Mouse (Mus musculus) fibroblast of lung, adult 2 months (primary cell): ENCODE results near the gene Ints1.
"Not testable (repeated sequence)": the region's sequence is repeated elsewhere in the genome, so short reads cannot be mapped to it uniquely, and the experiment has no call there.

Experiments used
- DNase-seq: peaks from one replicate; pipeline ENCODE4 v3.0.0-alpha.2; 2011; ENCODE audit warnings: low read depth

Ints1 gene

DNA sequence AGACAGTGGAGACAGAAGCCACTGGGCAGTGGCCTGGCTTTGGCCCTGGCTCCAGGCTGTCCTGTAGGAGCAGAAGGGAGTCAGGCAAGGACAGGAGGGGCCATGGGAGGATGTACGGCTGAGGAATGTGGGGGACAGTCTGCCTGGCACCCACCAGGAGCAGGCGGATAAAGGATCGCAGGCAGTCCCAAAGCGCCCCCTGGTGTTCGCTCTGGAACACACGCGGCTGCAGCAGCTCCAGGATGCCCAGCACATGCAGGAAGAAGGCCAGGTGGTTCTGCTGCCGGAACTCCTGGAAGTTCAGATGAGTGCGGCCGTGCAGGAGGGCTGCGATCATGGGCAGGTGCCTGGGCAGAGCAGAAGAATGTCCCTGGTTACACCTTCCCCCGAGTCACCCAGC is 20.7 kb downstream of the Ints1 start:
- no peak for DNase-seq

DNA sequence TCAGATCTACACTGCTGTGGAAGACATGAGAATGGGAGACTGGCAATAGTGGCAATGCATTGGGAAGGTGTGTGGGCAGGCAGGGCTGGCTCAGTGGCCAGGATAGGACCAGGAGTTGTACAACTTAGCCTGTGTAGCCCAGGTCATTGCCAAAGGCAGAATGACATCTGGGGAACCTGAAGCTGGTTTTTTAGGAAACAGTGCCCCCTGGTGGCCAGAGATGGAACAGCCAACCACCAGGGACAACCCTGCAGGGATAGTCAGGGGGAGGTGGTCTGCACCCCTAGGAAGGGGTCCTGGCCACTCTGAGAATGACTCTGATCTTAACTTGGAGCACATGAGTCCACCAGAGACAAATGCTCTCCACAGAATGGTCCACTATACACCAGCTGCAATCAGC is 24.9 kb downstream of the Ints1 start:
- no peak for DNase-seq

DNA sequence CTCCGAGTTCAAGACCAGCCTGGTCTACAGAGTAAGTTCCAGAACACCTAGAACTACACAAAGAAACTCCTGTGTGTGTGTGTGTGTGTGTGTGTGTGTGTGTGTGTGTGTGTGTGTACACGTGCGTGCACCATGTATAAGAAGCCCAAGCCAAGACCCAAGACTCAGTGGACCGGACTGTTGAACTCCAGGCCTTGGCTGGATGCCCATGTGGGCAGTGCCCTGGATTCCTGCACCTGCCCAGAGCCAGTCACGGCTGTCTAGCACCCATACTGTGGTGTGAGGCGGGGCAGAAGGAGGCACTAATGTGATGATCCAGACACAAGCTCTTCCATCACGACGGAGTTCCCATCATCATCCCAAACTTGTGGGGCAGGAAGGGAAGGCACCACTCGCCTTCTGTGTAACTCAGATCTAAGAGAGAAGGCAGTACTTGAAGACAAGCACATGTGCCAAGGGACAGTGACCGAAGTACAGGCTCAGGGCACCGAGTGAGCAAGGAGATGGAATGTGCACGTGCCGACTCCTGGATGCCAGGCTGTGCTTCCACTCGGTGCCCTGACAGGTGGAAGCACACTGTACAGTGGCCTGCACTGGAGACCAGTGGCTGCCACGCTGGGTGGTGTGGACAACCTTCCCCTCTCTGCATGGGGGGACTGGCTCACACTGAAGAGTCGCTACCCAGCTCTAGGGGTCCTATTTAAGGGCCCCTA is 25.9 kb downstream of the Ints1 start:
- no peak for DNase-seq

DNA sequence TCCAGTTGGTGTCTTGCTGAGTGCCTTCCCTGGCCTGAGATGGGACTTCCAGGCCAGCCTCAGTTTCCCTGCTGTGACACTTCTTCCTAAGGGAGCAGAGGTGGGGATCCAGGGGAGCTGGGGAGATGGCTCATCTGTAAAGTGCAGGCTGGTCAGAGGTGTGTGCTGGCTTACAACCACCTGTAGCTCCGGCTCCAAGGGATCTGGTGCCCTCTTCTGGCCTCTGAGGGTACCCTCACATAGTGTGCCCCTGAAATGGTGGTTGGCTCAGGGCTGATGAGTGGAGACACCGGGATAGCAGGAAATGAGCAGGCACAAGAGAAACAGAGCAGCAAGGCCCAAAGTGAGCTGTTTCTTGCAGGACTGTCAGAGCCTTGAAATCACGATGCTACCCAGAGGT is 29.7 kb downstream of the Ints1 start:
- no peak for DNase-seq

DNA sequence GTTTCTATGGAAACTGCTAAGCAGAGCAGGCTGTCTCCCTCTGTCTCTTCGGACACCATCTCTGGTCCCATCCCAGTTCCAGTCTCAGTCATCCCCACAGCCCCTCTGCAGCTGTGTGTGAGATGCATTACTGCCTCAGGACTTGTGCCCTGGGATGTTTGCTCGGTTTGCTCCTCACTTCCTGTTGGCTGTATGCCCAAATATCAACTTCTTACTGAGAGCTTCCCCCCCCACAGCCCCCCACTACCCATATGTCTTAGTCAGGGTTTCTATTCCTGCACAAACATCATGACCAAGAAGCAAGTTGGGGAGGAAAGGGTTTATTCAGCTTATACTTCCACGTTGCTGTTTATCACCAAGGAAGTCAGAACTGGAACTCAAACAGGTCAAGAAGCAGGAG is 32.8 kb downstream of the Ints1 start:
- DNase-seq: not testable (repeated sequence)

DNA sequence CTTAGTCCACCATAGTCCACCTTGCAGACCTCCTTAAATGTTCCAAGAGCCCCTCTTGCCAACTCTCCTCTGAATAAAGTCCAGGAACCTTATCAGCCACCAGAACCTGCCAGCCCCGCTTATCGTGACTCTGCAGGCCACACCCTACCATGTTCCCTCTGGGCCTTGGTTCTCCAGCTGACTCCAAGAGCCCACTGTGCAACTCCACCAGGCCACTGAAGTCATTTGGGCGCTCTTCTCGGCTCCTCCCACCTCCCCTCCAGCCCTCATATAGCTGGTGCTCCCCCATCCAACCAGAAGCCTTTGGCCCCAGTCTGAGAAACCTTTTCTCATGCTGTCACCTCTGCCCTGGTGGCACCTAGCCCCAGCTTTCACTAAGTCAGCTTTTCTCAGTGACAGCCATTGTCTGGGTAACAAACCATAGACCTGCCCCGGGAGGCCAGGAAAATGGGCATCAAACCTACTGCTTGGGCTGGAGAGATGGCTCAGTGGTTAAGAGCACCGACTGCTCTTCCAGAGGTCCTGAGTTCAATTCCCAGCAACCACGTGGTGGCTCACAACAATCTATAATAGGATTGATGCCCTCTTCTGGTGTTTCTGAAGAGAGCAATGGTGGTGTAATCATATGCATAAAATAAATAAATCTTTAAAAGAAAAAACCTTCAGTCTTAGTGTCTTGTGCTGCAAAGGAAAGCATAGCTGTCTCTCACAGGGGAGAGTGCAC is 36.7 kb downstream of the Ints1 start:
- DNase-seq: no peak

DNA sequence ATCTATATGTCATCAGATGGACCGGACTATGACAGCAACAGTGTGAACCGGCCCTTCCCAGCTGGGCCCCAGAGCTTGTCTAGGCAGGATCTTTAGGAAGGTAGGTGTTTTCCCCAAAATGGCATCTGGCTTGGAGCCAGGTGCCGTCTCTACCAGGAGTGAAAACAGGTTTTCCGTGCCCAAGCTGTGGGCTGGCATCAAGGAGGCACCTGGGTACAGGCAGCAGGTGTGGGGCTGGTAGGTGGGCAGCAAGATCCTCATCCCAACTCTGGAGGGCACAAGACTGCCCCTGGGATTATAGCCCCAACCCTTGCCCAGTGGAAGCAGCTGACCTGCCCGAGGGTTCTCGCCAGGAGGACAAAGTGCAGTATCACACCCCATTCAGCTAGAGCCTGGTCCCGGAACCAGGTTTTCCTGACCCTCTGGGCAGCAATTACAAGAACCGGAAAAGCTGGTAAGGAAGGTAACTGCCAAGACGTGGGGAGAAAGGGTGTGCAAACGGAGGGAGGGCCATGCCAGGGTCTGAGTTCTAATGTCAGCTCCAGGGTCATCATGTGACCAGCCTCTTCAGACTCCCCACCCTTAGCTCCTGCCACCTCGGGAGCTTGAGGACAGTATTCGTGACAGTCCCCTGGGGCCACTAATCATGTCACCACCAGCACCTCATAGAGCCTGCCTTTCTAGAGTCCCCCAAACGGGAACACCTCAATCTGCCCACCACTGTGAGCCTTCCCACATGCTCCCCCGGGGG is 37.5 kb downstream of the Ints1 start:
- DNase-seq: no peak

DNA sequence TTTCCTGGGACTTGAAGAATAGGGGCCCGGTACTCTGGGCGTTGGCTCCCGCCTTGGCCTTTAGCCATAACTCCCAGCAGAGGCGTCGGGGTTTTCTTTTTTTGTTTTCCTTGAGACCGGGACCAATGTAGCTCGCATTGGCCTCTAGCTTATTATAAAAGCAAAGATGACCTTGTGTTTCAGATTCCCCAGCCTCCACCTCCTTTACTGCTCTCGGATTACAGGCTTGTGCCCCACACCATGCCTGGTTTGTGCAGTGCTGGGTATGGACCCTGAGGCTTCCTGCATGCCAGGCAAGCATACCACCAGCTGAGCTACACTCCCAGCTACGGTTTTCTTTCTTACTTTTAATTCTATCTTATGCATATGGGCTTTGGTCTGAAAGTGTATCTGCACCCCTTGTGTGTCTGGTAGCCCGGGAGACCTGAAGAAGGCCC is 39.0 kb downstream of the Ints1 start:
- DNase-seq: no peak

DNA sequence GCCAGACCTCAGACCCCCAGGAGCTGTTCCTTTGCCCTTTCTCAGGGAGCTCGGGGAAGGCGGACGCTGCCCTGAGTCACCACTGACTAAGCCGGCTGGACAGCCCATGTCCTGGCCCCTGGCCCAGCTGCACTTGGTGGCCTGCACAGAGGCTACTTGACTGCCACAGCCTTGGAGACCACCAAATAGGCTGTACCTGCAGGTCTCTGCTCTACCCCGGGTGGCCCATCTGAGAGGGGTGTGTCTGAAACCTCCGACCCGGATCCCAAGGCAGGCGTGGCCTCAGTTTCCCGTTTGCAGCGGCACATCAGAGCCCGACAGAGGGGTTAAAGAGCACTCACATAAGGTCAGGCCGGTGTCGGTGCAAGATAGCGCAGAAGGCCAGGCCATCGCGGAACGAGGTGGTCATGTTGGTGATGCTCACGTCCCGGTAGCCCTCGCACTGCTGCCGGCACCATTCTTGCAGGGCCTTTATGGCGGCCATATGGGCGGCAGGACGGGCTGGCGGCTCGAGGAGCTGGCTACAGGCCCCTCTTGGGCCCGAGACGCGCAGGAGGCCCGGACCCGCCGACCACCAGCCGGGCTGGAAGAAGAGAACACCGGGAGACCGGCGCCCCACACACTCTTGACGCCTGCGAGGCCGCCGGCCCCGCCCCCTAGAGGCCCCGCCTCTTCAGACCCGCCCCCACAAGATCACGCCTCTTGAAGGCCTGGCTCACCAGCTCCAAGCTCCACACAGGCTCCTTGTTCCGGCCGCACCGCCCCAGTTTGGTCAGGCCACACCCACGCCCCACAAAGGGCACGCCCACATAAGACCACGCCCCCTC is 39.6 kb downstream of the Ints1 start, which contains the start of gene Micall2:
Gene Micall2, minus strand, starts transcription at position 660 of the 827 bp plus-strand sequence.
- peak; percentile 94 for DNase-seq

DNA sequence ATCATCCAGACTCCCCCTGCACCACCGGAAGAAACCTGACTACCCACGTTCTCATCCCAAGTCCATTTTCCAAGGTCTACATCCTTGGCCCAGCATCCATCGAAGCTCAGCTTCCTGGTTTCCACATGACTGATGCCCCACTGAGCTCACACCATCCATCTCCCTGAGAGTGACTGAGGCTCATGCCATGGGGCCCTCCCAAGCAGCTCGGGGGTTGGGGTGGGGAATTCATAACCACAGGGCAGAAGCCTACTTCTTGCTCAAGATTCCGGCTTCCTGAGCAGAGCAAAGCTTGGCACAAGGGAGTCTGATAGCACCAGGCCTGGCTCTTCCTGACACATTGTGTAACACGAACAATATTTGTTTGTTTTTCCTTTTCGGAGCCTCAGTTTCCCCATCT is 40.7 kb downstream of the Ints1 start:
- DNase-seq: no peak

DNA sequence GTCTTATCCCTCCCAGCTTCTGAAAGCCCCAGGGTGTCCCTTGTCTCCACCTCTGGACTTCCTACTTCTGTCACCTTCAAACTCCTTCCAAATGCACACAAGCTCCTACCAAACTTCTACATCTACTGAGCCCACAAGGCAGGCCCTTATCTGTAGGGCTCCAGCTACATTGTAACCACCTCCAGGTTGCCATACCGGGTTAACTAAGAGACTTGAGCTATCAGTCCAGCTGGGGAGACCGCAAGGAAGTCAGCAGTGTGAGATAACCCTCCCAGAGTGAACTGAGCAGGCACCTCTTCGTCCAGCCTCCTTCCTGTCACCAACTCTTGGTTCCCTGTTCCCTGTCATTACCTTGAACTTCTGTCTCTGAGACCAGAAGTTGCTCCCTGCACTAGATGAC is 41.5 kb downstream of the Ints1 start:
- DNase-seq: no peak

DNA sequence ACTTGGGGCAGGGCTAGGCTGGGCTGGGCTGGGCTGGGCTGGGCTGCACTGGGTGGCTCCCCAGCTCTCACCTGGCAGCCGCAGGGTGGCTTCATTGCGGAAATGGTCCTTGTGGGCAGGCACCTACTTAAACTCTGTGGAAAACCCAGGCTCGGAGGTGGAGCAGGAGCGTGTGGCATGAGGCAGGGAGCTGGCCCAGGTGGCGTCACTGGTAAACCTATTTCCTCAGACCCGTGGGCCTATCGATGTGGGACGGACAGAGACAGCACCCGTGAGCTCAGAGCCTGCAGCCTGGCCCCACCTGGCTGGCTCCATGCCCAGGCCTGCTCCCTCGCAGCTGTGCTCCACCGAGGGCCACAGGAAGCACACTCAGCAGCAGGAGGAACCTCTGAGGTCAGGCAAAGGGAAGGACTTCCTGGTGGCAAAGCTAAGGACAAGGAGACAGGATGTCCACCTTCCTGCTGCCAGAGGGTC is 42.8 kb downstream of the Ints1 start:
- DNase-seq: no peak

DNA sequence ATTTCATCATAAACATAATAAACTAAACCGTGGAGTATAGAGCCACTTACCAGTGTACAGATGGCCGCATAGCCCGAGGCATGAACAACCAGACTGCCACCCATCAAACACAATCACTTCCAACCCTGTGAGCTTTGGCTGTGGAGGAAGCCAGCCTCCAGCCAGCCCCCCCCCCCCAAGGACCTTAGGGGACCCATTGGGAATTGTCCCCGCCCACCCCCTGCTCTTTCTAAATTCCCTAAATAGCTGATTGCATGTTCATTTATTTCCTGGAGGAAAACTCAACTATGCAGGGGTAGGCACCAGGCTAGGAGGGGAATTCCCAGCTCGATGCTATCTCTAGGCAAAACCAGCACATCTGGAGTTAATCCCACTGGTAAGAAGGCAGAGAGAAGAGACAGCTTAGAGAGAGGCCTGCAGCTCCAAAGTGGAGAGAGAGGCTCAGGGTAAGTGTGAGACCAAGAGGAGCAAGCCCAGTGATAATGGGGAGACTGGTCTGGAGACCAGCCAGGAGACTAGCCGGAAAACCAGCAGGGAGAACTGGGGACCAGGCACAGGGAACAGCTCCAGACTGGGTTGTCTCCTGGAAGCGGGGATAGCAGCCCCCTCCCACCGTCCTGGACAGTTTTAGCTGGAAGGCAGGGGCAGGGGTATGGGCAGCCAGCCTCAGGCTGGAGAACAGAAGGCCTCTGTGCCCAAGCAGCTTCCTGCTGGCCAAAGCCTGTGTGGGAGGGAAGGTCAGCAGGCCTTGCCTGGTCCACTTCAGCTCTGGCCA is 44.6 kb downstream of the Ints1 start:
- DNase-seq: no peak

DNA sequence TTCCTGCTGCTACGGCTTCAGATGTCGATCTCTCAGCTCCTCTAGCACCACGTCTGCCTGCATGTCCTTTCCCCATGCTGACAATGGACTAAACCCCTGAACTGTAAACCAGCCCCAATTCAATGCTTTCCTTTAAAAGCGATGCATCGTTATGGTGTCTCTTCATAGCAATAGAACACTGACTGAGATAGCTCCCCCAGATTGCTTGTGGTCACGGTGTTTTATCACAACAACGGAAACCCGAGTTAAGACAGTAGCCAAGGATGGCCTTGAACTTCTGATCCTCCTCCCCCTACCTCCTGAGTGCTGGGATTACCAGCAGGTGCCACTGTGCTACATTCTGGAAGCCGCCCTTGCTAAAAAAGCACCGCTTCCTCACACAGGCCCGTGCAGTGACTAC is 48.2 kb downstream of the Ints1 start:
- DNase-seq: no peak

DNA sequence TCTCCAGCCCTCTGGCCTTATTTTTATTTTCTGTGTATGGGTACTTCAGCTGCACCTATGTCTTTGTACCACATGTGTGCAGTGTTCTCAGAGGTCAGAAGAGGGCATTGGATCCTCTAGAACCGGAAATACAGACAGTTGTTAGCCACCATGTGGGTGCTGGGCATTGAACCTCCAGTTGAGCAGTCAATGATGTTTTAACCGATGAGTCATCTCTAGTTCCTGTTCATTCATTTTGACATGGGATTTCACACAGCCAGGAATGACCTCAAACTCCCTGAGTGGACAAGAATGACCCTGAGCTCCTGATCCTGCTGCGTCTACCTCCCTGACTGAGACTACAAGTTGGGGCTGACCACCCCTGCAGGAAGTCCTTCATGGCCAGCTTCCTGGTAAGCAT is 49.3 kb downstream of the Ints1 start:
- DNase-seq: no peak

DNA sequence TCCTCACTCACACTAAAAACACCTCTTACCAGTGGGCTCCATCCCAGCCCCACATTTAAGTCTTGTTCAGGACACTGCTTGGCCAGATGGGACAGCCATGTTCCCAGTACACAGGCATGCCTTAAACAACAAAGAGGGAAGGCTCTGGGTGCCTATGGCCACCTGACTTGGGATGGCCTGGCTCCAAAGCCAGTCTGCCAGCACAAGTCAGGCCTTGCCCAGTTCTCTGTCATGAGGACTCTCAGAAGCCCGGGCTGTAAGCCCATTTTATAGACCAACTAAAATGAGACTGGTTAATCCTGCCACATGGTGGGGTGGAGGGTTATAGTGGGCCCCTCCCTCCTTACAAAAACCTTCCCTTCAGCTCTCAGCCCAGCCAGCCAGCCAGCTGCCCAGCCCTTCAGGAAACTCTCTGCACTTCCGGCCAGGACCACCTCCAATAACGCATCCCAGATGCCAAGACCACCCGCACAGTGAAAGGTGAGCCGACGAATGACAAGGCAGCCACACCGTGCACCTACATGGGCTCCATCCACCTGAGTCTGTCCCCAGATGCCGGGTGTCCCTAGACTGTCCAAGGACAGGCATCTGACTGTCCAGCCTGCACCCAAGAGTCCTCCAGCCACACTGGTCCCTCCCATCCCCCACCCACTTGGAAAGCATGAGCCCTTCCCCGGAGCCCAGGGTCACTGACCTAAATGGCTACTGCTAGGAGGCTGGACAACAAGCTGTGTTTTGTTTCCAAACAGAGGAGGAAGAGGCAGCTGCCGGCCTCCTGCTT is 50.9 kb downstream of the Ints1 start:
- no peak for DNase-seq

DNA sequence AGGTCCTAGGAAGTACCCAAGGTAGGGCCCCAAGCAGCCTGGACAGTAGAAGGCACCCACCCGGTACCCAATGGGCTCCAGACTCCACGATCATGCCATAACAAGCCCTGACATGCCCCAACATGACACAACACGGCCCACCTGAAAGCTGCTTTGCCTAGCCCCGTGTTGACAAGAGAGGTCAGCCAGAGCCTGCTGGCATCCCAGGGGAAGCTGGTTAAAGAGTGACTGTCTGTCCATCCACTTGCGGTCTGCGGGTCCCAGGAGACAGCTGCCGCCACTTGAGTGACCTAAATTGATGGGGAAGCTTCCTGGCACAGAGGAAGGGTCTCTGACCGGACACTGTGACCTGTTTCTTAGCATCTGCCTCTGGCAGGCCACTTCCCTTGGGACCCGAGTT is 52.4 kb downstream of the Ints1 start:
- DNase-seq: no peak

DNA sequence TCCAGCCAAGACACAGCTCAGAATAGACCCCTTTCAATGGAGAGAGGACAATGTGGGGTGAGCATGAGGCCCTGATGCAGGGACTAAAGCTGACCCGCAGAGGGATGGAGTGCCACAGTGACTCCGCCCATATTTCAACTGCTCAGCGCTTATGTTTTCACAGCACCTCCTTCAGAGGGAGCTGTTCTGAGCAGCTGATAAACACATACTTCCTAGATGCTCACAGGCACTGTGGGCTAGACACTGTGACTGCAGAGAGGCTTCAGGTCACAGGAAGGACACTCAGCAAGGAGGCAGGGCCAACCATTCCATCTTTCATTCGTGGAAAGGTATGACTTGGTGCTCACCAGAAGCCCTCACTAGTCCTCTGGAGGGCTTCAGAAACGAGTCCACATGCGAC is 52.8 kb downstream of the Ints1 start:
- no peak for DNase-seq

DNA sequence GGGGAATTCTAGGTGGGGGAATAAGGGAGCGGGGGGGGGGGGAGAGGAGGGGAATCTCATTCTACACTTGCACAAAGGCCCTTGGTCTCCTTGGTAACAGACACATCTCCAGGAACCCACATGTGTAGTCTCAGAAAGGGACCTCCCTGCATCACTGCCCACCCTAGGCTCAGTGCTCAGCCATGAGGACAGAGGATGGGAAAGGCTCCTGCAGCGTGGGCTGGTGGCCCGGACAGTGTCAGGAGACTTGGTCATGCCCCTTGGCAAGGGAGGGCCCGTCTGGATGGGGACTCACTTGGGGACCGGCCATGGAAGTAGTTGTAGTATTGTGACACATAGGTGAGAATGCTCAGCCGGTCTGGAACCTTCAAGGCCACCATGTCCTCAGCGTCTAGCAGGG is 56.5 kb downstream of the Ints1 start:
- no peak for DNase-seq

DNA sequence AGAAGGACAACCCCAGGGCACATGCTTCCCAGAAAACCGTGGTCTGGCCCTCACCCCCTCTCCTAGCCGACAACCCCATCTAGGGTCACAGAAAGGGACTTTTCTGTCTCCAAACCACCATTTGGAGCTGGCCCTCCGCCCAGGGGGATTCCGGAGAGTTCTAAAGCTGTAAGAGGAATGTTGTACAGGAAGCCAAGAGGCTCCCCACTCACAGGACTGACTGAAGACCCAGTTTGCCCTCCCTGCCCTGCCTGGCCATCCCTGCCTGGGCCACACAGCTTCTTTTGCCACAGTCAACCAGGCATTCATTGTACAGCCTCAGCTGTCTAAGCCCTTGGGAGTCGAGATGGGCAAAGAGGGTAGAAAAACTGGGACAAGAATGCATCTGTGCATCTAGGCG is 56.9 kb downstream of the Ints1 start:
- no peak for DNase-seq
